Mouse (Mus musculus): Measurements from ENCODE around the gene Bad. TPM values are rescaled to one million over a fixed set of nuclear protein-coding genes. Genes with fewer than 3 reads are reported as not detected.

Bad gene
- polyA plus RNA-seq, 1 experiment, result 72.8 TPM

GRCm38 (mm10) chr19:6951381-6951968 is 9.8 kb downstream of the Bad start:
- DNase-seq (ENCODE audit: low read depth), result peak; percentile 98
- no peak for TF ChIP-seq CTCF (IDR thresholded peaks at IDR 0.05; ENCODE audit: borderline replicate concordance, extremely low read depth, insufficient read depth, insufficient read length)
- TF ChIP-seq POLR2A (IDR thresholded peaks at IDR 0.05; ENCODE audit: borderline replicate concordance, extremely low read depth, insufficient read depth, insufficient read length, poor library complexity, severe bottlenecking), result peak; percentile 61; the same call in 1 of the 2 replicates

GRCm38 (mm10) chr19:6951994-6952711 is 10.5 kb downstream of the Bad start:
- no peak for TF ChIP-seq CTCF (IDR thresholded peaks at IDR 0.05; ENCODE audit: borderline replicate concordance, extremely low read depth, insufficient read depth, insufficient read length)
- DNase-seq (ENCODE audit: low read depth), result peak; percentile 82

GRCm38 (mm10) chr19:6952712-6953037 is 11.0 kb downstream of the Bad start:
- no peak for TF ChIP-seq POLR2A (IDR thresholded peaks at IDR 0.05; ENCODE audit: borderline replicate concordance, extremely low read depth, insufficient read depth, insufficient read length, poor library complexity, severe bottlenecking)
- no peak for TF ChIP-seq CTCF (IDR thresholded peaks at IDR 0.05; ENCODE audit: borderline replicate concordance, extremely low read depth, insufficient read depth, insufficient read length)
- no peak for DNase-seq (ENCODE audit: low read depth)

GRCm38 (mm10) chr19:6954046-6954445 is 12.4 kb downstream of the Bad start:
- TF ChIP-seq POLR2A (IDR thresholded peaks at IDR 0.05; ENCODE audit: borderline replicate concordance, extremely low read depth, insufficient read depth, insufficient read length, poor library complexity, severe bottlenecking), result no peak
- TF ChIP-seq CTCF (IDR thresholded peaks at IDR 0.05; ENCODE audit: borderline replicate concordance, extremely low read depth, insufficient read depth, insufficient read length), result peak; percentile 35; the same call in 1 of the 2 replicates

GRCm38 (mm10) chr19:6955424-6955823 is 13.8 kb downstream of the Bad start:
- DNase-seq (ENCODE audit: low read depth), result no peak
- no peak for TF ChIP-seq POLR2A (IDR thresholded peaks at IDR 0.05; ENCODE audit: borderline replicate concordance, extremely low read depth, insufficient read depth, insufficient read length, poor library complexity, severe bottlenecking)
- TF ChIP-seq CTCF (IDR thresholded peaks at IDR 0.05; ENCODE audit: borderline replicate concordance, extremely low read depth, insufficient read depth, insufficient read length), result no peak

More at GRCm38 (mm10) chr19:6954046-6954445, 12.4 kb downstream of the Bad start:
- no peak for DNase-seq (ENCODE audit: low read depth)

- no peak for TF ChIP-seq POLR2A (IDR thresholded peaks at IDR 0.05; ENCODE audit: borderline replicate concordance, extremely low read depth, insufficient read depth, insufficient read length, poor library complexity, severe bottlenecking)
- TF ChIP-seq CTCF (IDR thresholded peaks at IDR 0.05; ENCODE audit: borderline replicate concordance, extremely low read depth, insufficient read depth, insufficient read length), result no peak
- DNase-seq (ENCODE audit: low read depth), result no peak
These were observed 14.8 kb downstream of the Bad start for GRCm38 (mm10) chr19:6956461-6956860.

- no peak for TF ChIP-seq CTCF (IDR thresholded peaks at IDR 0.05; ENCODE audit: borderline replicate concordance, extremely low read depth, insufficient read depth, insufficient read length)
- no peak for DNase-seq (ENCODE audit: low read depth)
These were observed 27.0 kb downstream of the Bad start for GRCm38 (mm10) chr19:6968491-6969271.

GRCm38 (mm10) chr19:6969291-6969664 is 27.6 kb downstream of the Bad start:
- TF ChIP-seq CTCF (IDR thresholded peaks at IDR 0.05; ENCODE audit: borderline replicate concordance, extremely low read depth, insufficient read depth, insufficient read length) (no peak), POLR2A (IDR thresholded peaks at IDR 0.05; ENCODE audit: borderline replicate concordance, extremely low read depth, insufficient read depth, insufficient read length, poor library complexity, severe bottlenecking) (no peak)

GRCm38 (mm10) chr19:6969665-6970381 is 28.2 kb downstream of the Bad start:
- peak; percentile 62 for TF ChIP-seq CTCF (IDR thresholded peaks at IDR 0.05; ENCODE audit: borderline replicate concordance, extremely low read depth, insufficient read depth, insufficient read length)
- peak; percentile 43; the same call in 1 of the 2 replicates for TF ChIP-seq POLR2A (IDR thresholded peaks at IDR 0.05; ENCODE audit: borderline replicate concordance, extremely low read depth, insufficient read depth, insufficient read length, poor library complexity, severe bottlenecking)
- peak; percentile 67 for DNase-seq (ENCODE audit: low read depth)

More at GRCm38 (mm10) chr19:6969291-6969664, 27.6 kb downstream of the Bad start:
- no peak for DNase-seq (ENCODE audit: low read depth)

GRCm38 (mm10) chr19:6970460-6971085 is 28.9 kb downstream of the Bad start:
- DNase-seq (ENCODE audit: low read depth), result peak; percentile 41

GRCm38 (mm10) chr19:6971644-6972043 is 30.0 kb downstream of the Bad start:
- DNase-seq (ENCODE audit: low read depth), result no peak
- no peak for TF ChIP-seq CTCF (IDR thresholded peaks at IDR 0.05; ENCODE audit: borderline replicate concordance, extremely low read depth, insufficient read depth, insufficient read length)
- TF ChIP-seq POLR2A (IDR thresholded peaks at IDR 0.05; ENCODE audit: borderline replicate concordance, extremely low read depth, insufficient read depth, insufficient read length, poor library complexity, severe bottlenecking), result no peak

More at GRCm38 (mm10) chr19:6970460-6971085, 28.9 kb downstream of the Bad start:
- TF ChIP-seq CTCF (IDR thresholded peaks at IDR 0.05; ENCODE audit: borderline replicate concordance, extremely low read depth, insufficient read depth, insufficient read length), result no peak
- no peak for TF ChIP-seq POLR2A (IDR thresholded peaks at IDR 0.05; ENCODE audit: borderline replicate concordance, extremely low read depth, insufficient read depth, insufficient read length, poor library complexity, severe bottlenecking)

Measured in brain, embryonic 14.5 days (tissue).